Mouse (Mus musculus) lung, postnatal 0 days (tissue): ENCODE measurements around the gene Atf6.

Source experiments
- CTCF ChIP-seq: IDR thresholded peaks from 2 replicates; pipeline ENCODE4 v1.5.1; 2016; ENCODE audit warnings: antibody characterized with exemption, mild to moderate bottlenecking
- EP300 ChIP-seq: IDR thresholded peaks from 2 replicates; pipeline ENCODE4 v1.6.1; 2016; ENCODE audit warnings: antibody characterized with exemption, mild to moderate bottlenecking, control low read depth

DNA sequence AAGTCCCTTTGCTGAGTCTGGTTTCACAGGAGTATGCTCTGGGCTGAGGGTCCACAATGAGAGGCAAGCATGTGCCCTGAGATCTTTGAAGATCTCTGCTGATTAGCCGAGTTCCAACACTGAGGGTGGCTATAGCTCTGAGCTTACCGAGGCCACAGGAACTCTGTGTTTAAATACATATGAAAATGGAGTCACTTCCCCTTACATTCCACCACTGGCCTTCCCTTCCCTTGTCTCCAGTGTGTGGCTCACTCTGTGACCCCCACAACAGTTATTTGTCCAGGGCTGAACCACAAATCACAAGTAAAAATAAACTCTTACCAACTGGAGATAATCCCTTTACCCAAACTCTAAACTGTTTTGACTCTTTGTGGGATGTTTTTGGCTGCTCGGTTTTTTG, 158.5 kb downstream of the Atf6 start:
- TF ChIP-seq CTCF (no peak), EP300 (no peak)
